Mouse (Mus musculus): Measurements from ENCODE around the gene Noxo1. TPM values are rescaled to one million over a fixed set of nuclear protein-coding genes. Genes with fewer than 3 reads are reported as not detected.

Noxo1 gene
- 1.3 TPM for polyA plus RNA-seq (2017; shearing (Covaris generic))

DNA sequence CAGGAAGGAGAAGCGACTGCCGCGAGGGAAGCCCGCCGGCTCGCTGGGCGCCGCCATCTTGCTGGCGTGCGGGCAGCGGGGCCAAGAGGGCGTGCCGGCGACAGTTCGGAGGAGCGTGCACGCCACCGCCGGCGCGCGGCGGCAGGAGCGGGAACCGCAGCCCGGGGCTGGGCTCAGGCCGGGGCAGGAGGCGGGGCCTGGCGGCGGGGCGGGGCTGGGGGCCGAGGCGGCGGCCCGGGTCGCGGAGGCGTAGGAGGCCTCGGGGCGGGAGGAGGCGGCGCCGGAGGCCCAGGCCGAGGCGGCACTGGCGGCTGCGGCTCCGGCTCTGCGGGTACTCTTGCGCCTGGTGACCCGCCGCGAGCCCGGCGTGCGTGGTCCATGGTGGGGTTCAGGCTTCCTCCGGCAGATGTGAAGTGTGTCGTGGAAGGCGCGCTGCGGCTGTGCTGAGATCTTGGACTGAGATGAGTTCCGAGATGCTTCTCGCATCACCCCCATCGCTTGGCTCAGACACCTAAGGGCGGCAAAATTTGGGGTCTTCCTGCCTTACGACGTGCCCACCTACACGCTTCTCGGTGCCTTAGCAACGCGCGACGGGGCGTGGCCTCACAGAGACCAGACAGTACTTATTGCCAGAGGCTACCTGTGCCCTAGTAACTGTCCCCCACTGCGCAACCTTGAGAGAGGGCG, at the start of gene Noxo1, which contains the start of gene Gfer:
TSS of gene Noxo1 (plus strand) at position 224 of the 687 bp plus-strand sequence.
TSS of gene Gfer (minus strand) at position 146 of the 687 bp plus-strand sequence.

GRCm38 (mm10) chr17:24650070-24650616, 45.9 kb upstream of the Noxo1 start, which contains the start of gene Slc9a3r2:
Gene Slc9a3r2, minus strand, starts transcription at chr17:24650327.

GRCm38 (mm10) chr17:24658017-24658758, 37.8 kb upstream of the Noxo1 start, which contains the start of gene Npw:
Gene Npw, minus strand, starts transcription at chr17:24658457.

GRCm38 (mm10) chr17:24669545-24670245, 26.3 kb upstream of the Noxo1 start, which contains the start of gene Zfp598:
Gene Zfp598, plus strand, starts transcription at chr17:24669687.

GRCm38 (mm10) chr17:24689251-24690081, 6.6 kb upstream of the Noxo1 start, which contains the start of gene Syngr3:
Gene Syngr3, minus strand, starts transcription at chr17:24689955.

GRCm38 (mm10) chr17:24706982-24707800, 11.2 kb downstream of the Noxo1 start, which contains the start of gene Tbl3:
Gene Tbl3, minus strand, starts transcription at chr17:24707660.

DNA sequence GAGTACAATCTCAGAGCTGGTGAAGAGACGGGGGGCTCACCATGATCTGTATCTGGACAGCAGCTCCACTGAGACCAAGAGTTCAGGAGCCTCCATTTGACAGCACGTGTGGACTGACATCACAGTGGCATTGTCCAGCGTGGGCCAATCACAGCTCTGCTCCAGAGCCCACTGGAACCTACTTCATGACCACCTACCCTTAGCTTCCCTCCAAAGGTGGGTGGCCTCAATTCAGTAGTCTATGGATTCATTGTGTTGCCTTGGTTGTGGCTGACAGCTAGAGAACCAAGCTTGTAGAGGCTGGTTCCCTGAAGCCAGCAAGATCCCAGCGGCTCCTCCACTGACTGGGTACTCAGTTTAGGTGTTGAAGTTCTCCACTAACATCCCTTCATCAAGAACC, 21.9 kb downstream of the Noxo1 start, which contains the start of the genes Rnf151 and Rps2:
TSS of gene Rnf151 (minus strand) at position 121 of the 400 bp plus-strand sequence.
TSS of gene Rps2 (plus strand) at position 174 of the 400 bp plus-strand sequence.

DNA sequence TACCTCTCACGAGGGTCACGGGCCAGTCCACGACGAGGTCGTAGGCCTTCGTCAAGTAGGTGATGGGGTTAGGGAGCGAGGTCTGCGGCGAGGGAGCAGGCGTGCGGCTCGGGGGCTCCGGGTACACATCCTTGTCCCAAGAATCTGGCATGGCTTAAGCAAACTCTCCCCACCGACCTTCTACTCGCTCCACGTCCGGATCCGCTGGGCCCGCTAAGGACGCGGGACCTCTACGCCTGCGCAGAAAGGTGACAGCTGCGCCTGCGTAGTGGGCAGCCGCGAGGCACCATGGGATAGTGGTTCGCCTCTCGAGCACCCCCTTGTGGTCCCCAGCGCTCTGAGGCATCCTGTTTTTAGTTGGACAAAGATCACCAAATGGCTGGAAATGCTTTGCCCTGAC, 28.1 kb downstream of the Noxo1 start, which contains the start of gene Ndufb10:
TSS of gene Ndufb10 (minus strand) at position 295 of the 400 bp plus-strand sequence.

DNA sequence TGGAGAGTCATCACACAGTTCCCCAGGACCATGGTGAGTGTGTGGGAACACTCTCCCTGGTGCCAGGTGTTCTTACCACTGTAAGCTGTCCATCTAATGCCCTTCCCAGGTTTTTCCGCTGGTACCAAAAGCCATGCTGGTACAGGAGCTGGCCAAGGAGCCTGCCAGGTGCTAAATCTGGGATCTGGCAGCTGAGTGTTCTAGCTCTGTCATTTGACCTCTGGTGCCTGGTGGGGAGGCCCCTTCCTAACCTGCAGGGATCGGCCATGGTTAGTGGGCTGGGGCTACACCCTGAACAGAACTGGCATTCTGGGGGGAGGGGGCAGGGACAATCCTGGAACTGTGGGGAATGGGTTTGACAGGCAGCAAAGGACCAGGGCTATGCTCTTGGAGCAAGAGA, 31.6 kb downstream of the Noxo1 start, which contains the start of gene Rpl3l:
TSS of gene Rpl3l (plus strand) at position 203 of the 400 bp plus-strand sequence.

DNA sequence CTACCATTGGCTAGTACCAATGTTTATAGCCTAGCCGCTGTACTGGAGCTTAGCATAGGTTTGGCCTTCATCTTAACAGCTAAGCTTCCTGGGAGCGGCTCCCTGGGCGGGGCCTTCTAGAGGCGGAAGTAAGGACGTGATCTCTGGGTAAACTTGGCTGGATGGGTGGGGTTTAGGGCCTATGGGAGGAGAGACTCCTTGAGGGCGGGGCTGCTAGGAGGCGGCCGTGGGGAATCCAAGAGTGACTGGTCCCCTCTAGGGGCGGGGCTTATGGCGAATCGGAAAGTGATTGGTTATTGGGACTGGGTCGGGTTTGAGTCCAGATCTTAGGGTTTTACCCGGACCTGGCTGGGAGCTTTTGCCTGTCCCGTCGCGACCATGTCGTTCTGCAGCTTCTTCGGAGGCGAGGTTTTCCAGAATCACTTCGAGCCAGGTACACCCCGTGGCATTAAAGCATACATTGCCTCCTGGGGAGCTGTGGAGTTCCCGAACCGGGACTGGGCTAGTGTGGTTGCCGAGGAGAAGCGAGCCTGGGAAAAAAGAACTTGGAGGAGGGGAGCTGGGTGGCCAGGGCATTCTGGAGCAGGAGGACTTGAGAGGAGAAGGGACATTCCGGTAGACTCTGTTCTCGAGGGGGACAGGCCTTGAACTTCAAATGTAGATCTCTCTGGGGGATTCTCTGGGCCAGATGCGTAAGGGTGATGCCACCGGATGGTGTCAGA, 40.5 kb downstream of the Noxo1 start, which contains the start of gene Msrb1:
TSS of gene Msrb1 (plus strand) at position 313 of the 722 bp plus-strand sequence.

Other genes starting within 250 kb of the Noxo1 start
- 144 TPM for gene E4f1, start 225.9 kb upstream of the Noxo1 start, polyA plus RNA-seq (2017; shearing (Covaris generic))
- 18.9 TPM for gene Pgp, start 225.8 kb upstream of the Noxo1 start, polyA plus RNA-seq (2017; shearing (Covaris generic))
- not detected for gene Bricd5, start 222.3 kb upstream of the Noxo1 start, polyA plus RNA-seq (2017; shearing (Covaris generic))
- gene Mlst8, start 217.2 kb upstream of the Noxo1 start, polyA plus RNA-seq (2017; shearing (Covaris generic)) = 24.2 TPM
- gene Caskin1, start 207.6 kb upstream of the Noxo1 start, polyA plus RNA-seq (2017; shearing (Covaris generic)) = 0.16 TPM
- gene Traf7, start 168.3 kb upstream of the Noxo1 start, polyA plus RNA-seq (2017; shearing (Covaris generic)) = 68.1 TPM
- gene Rab26, start 162.0 kb upstream of the Noxo1 start, polyA plus RNA-seq (2017; shearing (Covaris generic)) = 1.1 TPM
- gene Pkd1, start 146.4 kb upstream of the Noxo1 start, polyA plus RNA-seq (2017; shearing (Covaris generic)) = 58.8 TPM
- 44.1 TPM for gene Tsc2, start 63.6 kb upstream of the Noxo1 start, polyA plus RNA-seq (2017; shearing (Covaris generic))
- gene Nthl1, start 63.6 kb upstream of the Noxo1 start, polyA plus RNA-seq (2017; shearing (Covaris generic)) = 3.7 TPM
- gene Slc9a3r2, start 45.9 kb upstream of the Noxo1 start, polyA plus RNA-seq (2017; shearing (Covaris generic)) = 0.20 TPM
- gene Npw, start 37.8 kb upstream of the Noxo1 start, polyA plus RNA-seq (2017; shearing (Covaris generic)) = not detected
- 23.2 TPM for gene Zfp598, start 26.5 kb upstream of the Noxo1 start, polyA plus RNA-seq (2017; shearing (Covaris generic))
- gene Syngr3, start 6.3 kb upstream of the Noxo1 start, polyA plus RNA-seq (2017; shearing (Covaris generic)) = not detected
- 33.4 TPM for gene Gfer, start 78 bp upstream of the Noxo1 start, polyA plus RNA-seq (2017; shearing (Covaris generic))
- 53.1 TPM for gene Tbl3, start 11.4 kb downstream of the Noxo1 start, polyA plus RNA-seq (2017; shearing (Covaris generic))
- gene Rnf151, start 21.8 kb downstream of the Noxo1 start, polyA plus RNA-seq (2017; shearing (Covaris generic)) = not detected
- gene Rps2, start 21.9 kb downstream of the Noxo1 start, polyA plus RNA-seq (2017; shearing (Covaris generic)) = 1,119 TPM
- 157 TPM for gene Ndufb10, start 28.2 kb downstream of the Noxo1 start, polyA plus RNA-seq (2017; shearing (Covaris generic))
- not detected for gene Rpl3l, start 31.6 kb downstream of the Noxo1 start, polyA plus RNA-seq (2017; shearing (Covaris generic))
- gene Msrb1, start 40.4 kb downstream of the Noxo1 start, polyA plus RNA-seq (2017; shearing (Covaris generic)) = 11.7 TPM
- not detected for gene Hs3st6, start 56.8 kb downstream of the Noxo1 start, polyA plus RNA-seq (2017; shearing (Covaris generic))
- not detected for gene Meiob, start 108.1 kb downstream of the Noxo1 start, polyA plus RNA-seq (2017; shearing (Covaris generic))
- gene Hagh, start 143.9 kb downstream of the Noxo1 start, polyA plus RNA-seq (2017; shearing (Covaris generic)) = 52.8 TPM
- gene Fahd1, start 154.1 kb downstream of the Noxo1 start, polyA plus RNA-seq (2017; shearing (Covaris generic)) = 1.6 TPM
- not detected for gene Igfals, start 169.8 kb downstream of the Noxo1 start, polyA plus RNA-seq (2017; shearing (Covaris generic))
- 74.6 TPM for gene Nubp2, start 190.1 kb downstream of the Noxo1 start, polyA plus RNA-seq (2017; shearing (Covaris generic))
- 57.3 TPM for gene Spsb3, start 190.4 kb downstream of the Noxo1 start, polyA plus RNA-seq (2017; shearing (Covaris generic))
- gene Eme2, start 198.9 kb downstream of the Noxo1 start, polyA plus RNA-seq (2017; shearing (Covaris generic)) = 37.6 TPM
- gene Mrps34, start 198.9 kb downstream of the Noxo1 start, polyA plus RNA-seq (2017; shearing (Covaris generic)) = 67.2 TPM
- gene Nme3, start 200.3 kb downstream of the Noxo1 start, polyA plus RNA-seq (2017; shearing (Covaris generic)) = 24.2 TPM
- gene Mapk8ip3, start 240.7 kb downstream of the Noxo1 start, polyA plus RNA-seq (2017; shearing (Covaris generic)) = 79.3 TPM